Mouse (Mus musculus) brain, embryonic 14.5 days (tissue): ENCODE results near the gene Relch.

Experiments
- CTCF ChIP-seq: fragments of 200-500 bp; IDR thresholded peaks from 2 replicates; pipeline ENCODE4 v1.5.1; 2012; ENCODE audit warnings: inconsistent platforms, mild to moderate bottlenecking, moderate library complexity, borderline replicate concordance; ENCODE audit not compliant: insufficient read depth, insufficient read length; ENCODE audit errors: extremely low read depth
- POLR2A ChIP-seq: fragments of 200-500 bp; IDR thresholded peaks from 2 replicates; pipeline ENCODE4 v1.6.1; 2012; ENCODE audit warnings: mild to moderate bottlenecking, inconsistent platforms, borderline replicate concordance; ENCODE audit not compliant: poor library complexity, insufficient read depth, insufficient read length, severe bottlenecking; ENCODE audit errors: extremely low read depth

GRCm38 (mm10) chr1:105786731-105787357 is 123.2 kb downstream of the Relch start:
- TF ChIP-seq POLR2A (no peak), CTCF (no peak)
